Mouse (Mus musculus): ENCODE measurements around the gene Gsx1.

The Gsx1 gene

GRCm38 (mm10) chr5:147207852-147208251 is 19.4 kb downstream of the Gsx1 start:
- no peak for DNase-seq (ENCODE audit: low spot score)

DNA sequence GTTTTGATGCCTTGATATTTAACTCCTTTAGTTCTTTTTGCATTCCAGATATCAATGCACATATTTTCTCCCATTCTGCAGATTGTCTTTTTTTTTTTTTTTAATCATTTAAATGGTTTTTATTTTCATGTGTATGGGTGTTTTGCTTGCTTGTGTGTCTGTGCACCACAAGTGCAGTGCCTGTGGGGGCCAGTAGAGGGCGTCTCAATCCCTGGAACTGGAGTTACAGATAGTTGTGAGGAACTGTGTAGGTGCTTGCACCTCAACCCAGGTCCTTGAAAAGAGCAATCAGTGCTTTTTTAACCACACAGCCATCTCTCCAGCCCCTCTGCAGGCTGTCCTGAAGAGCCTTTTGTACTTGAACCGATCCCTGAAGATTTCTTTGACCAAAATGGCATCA is 20.0 kb downstream of the Gsx1 start:
- DNase-seq (ENCODE audit: low spot score) = no peak

- peak; percentile 88 for DNase-seq (ENCODE audit: low spot score)
Measured at GRCm38 (mm10) chr5:147227354-147228112, 39.0 kb downstream of the Gsx1 start.

DNA sequence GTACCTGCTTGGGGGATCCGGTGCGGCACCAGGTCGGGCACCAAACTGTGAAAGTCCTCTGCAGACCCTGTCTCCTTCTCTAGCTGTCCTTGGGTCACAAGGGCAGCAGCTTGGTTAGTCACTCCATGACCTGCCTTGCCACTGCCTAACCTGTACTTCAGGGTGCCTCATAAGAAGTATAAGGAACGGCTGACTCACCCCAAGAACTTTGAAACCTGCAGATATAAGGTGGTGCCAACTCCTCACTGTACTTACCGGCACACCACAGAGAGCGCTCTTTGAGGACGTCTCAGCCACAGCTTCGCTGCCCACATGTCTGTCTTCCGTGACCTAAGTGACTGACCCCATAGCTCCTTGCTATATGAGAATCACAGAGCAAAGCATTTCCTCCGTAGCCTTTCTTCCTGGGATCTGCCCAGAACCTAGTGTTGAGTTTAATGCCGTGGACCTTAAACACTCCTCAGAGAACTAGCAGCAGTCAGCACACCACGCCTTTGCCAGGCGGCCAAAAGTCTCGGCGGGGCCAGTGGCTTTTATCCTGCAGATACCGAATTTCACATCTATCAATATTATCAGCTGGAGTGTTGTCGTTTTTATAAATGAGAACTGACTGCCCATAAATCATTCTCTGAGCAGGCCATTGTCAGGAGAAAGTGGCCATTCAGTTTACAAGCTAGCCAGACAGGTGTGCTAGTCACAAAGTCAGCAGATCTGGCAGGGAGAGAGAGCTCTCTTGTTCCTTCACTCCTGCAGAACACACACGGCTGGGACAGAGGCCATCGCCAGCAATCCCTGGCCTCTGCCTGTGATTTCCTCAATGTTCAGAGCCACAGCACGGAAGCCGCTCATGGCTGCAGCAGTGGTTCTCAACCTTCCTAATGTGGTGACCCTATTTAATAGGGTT is 47.2 kb downstream of the Gsx1 start:
- DNase-seq (ENCODE audit: low spot score) = no peak

Measured in ovary, postnatal 10 days (tissue).